Mouse (Mus musculus) E14TG2a.4 (cell line): ENCODE results near the gene Olfr376.

Source experiments
- CTCF ChIP-seq: conservative IDR thresholded peaks from 2 replicates; pipeline ENCODE4 v1.5.1; 2014; ENCODE audit warnings: low read length
- NANOG ChIP-seq: IDR thresholded peaks from 2 replicates; pipeline ENCODE4 v1.6.1; 2014; ENCODE audit warnings: borderline replicate concordance, low read length, mixed read lengths

DNA sequence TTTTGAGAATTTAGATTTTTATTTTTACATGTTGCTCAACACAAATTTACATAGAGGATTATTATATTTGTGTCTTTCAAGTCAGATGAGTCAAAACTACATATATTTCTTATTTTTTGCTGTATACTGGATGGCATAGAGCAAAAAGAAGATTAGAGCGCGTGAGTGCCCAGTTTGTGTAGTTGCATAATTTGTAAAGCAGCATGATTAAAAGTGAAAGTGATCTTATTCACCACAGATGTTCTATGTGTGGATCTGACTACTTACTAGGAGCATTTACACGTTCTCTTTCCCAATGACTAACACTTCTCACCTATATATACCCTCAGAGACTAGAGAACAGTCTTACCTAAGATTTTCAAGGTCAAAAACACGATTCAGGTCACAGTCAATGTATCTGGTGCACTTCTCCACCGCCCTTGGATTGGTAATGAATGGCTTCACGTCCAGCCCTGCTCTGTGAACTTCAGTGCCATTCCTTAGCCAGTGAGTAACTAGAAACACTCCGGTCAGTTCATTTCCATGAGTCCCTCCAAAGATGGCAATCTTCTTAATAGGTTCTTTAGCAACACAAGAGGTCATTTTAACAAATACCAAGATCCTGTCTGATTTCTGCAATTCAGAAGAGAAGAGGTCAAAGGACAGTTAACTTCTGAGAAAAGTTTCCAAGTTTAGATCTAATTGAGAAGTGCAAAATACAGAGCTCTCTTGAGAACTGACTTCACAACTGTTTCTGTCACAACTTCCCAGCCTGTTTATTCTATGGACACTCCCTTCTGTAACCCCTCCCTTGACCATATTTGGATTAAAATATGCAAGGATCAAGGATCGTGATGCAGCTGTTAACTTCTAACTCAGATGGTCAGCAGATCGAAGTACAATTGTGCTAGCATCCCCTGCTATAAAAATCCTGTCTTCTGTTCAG is 46.9 kb upstream of the Olfr376 start:
- TF ChIP-seq CTCF (no peak), NANOG (no peak)
